ENCODE assay signal across 8 mouse cellular contexts in the genomic region with DNA sequence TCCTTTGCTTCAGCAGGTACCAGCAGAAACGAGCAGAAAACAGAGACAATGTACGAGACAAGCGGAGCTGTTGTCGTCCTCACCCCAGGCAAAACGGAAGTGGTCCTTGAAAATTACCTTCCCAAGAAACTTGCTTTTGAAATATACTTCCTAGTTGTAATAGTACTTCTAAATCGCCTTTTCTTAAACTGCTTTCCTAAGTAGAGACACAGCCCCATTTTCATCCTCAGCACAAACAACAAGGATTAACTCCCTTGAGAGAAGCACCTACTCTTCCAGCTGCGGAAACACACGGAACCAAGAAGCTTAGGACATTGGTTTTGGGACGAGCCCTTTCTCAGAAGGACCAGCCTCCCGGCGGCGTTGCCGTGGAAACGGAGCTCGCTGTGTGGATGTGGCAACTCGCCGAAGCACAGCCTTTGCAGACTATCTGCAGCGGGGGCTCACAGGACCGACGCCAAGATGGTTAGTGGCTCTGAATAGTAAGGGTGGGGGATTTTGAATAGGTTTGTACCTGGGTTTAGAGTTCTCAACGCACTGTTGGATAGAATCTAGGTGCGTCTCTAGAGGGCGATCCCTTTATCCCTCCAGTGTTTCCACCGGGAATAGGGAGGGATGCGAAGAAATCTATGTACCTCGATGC. TPM values are rescaled to one million over a fixed set of nuclear protein-coding genes. Genes with fewer than 3 reads are reported as not detected.
A peak's percentile ranks its signal among the peaks of the same experiment; 100 is the strongest.
DNase-seq lines count a peak whose midpoint lies in the region; ATAC-seq and TF ChIP-seq lines count a peak whose summit lies in the region.

Gene Ttc26, plus strand, starts transcription at position 341 of the 643 bp plus-strand sequence.

- peak; percentile 67 for DNase-seq in G1E (ENCODE audit: low spot score)
- peak; percentile 81 to 89 for DNase-seq in cerebellum, adult 18-20 months
- DNase-seq in heart, postnatal 36 days = peak; percentile 85 to 89
- peak; percentile 82 to 85 for DNase-seq in layer of hippocampus, adult 2 months (ENCODE audit: low spot score in 2 of 2)
- peak; percentile 96 for DNase-seq in lung, embryonic 14.5 days
- DNase-seq in thymus, adult 2 months = peak; percentile 74

- peak within 1 kb of the TSS; percentile 73 for H3K4me3 ChIP-seq in G1E (ENCODE audit: low read depth, low read length)
- peak within 1 kb of the TSS; percentile 67 for H3K4me3 ChIP-seq in forebrain, embryonic 16.5 days (replicated peaks; ENCODE audit: low read length)
- H3K4me3 ChIP-seq in layer of hippocampus, adult 2 months = peak within 1 kb of the TSS; percentile 83
- H3K4me3 ChIP-seq in lung, embryonic 14.5 days (ENCODE audit: low read depth, low read length) = peak within 1 kb of the TSS; percentile 48
- H3K4me3 ChIP-seq in olfactory bulb, adult 2 months (ENCODE audit: insufficient read depth, low read depth, low read length) = peak within 1 kb of the TSS; percentile 65
- peak within 1 kb of the TSS; percentile 1; the same call in 1 of the 2 replicates for H3K4me3 ChIP-seq in thymus, adult 2 months (ENCODE audit: control insufficient read depth, insufficient read depth, low read length)

- H3K27ac ChIP-seq in forebrain, embryonic 16.5 days (ENCODE audit: low read length) = peak within 1 kb of the TSS; percentile 54
- H3K27ac ChIP-seq in layer of hippocampus, adult 2 months = peak within 1 kb of the TSS; percentile 90
- peak within 1 kb of the TSS; percentile 61; the same call in 1 of the 2 replicates for H3K27ac ChIP-seq in lung, embryonic 14.5 days (ENCODE audit: low read depth)
- peak within 1 kb of the TSS; percentile 47; the same call in 1 of the 2 replicates for H3K27ac ChIP-seq in olfactory bulb, adult 2 months (ENCODE audit: insufficient read depth, low read depth, low read length)
- H3K27ac ChIP-seq in thymus, adult 2 months (ENCODE audit: control insufficient read depth, insufficient read depth, low read length) = no peak within 1 kb of the TSS

- TF ChIP-seq CTCF in G1E (IDR thresholded peaks at IDR 0.05; ENCODE audit: low read depth, low read length) = no peak
- TF ChIP-seq CTCF in layer of hippocampus, adult 2 months (conservative IDR thresholded peaks at IDR 0.05) = peak; percentile 36
- no peak; the same call in 1 of the 2 replicates for TF ChIP-seq CTCF in lung, embryonic 14.5 days (IDR thresholded peaks at IDR 0.05; ENCODE audit: low read depth)
- TF ChIP-seq CTCF in olfactory bulb, adult 2 months (IDR thresholded peaks at IDR 0.05; ENCODE audit: insufficient read depth, low read depth, low read length) = no peak
- no peak for TF ChIP-seq CTCF in thymus, adult 2 months (IDR thresholded peaks at IDR 0.05; ENCODE audit: borderline replicate concordance, control insufficient read depth, extremely low read depth, insufficient read depth, low read length, poor library complexity)

- peak within 1 kb of the TSS; percentile 63 for H3K9ac ChIP-seq in forebrain, embryonic 16.5 days (replicated peaks; ENCODE audit: low read depth, low read length)
- H3K9ac ChIP-seq in lung, embryonic 14.5 days = peak within 1 kb of the TSS; percentile 74

- H3K9me3 ChIP-seq in G1E (replicated peaks) = no peaks in the 10 kb centered on the region
- H3K9me3 ChIP-seq in forebrain, embryonic 16.5 days (ENCODE audit: control insufficient read depth, low read length) = no peaks in the 10 kb centered on the region
- H3K9me3 ChIP-seq in lung, embryonic 14.5 days (ENCODE audit: low read depth, low read length) = no peaks in the 10 kb centered on the region

- peaks cover 6% of the 10 kb centered on the region for H3K36me3 ChIP-seq in G1E (replicated peaks)
- H3K36me3 ChIP-seq in forebrain, embryonic 16.5 days (ENCODE audit: control insufficient read depth, insufficient read depth) = peaks cover 7% of the 10 kb centered on the region; the same call in 1 of the 2 replicates
- peaks cover 10% of the 10 kb centered on the region; the same call in 1 of the 2 replicates for H3K36me3 ChIP-seq in lung, embryonic 14.5 days (ENCODE audit: insufficient read depth)
- H3K36me3 ChIP-seq in thymus, adult 2 months (ENCODE audit: control insufficient read depth, insufficient read depth, low read length) = no peaks in the 10 kb centered on the region

- H3K4me1 ChIP-seq in G1E (ENCODE audit: insufficient read depth, low read depth, low read length) = peaks cover 17% of the 10 kb centered on the region
- H3K4me1 ChIP-seq in forebrain, embryonic 16.5 days (replicated peaks; ENCODE audit: control insufficient read depth, insufficient read depth, low read length) = peaks cover 10% of the 10 kb centered on the region
- H3K4me1 ChIP-seq in lung, embryonic 14.5 days (ENCODE audit: insufficient read depth) = no peaks in the 10 kb centered on the region
- no peaks in the 10 kb centered on the region for H3K4me1 ChIP-seq in olfactory bulb, adult 2 months (ENCODE audit: control insufficient read depth, insufficient read depth, low read length)
- 0 out of 2 replicates have a peak, but pooled peaks cover 2% of the 10 kb centered on the region for H3K4me1 ChIP-seq in thymus, adult 2 months (replicated peaks; ENCODE audit: control insufficient read depth, insufficient read depth, low read length)

- ATAC-seq in G1E (ENCODE audit: extremely low read depth, insufficient number of reproducible peaks, low FRiP score, poor library complexity, severe bottlenecking) = peak; percentile 83
- ATAC-seq in forebrain, embryonic 16.5 days = peak; percentile 95
- peak; percentile 93 for ATAC-seq in lung, embryonic 14.5 days (ENCODE audit: insufficient read depth)

- peak within 1 kb of the TSS; percentile 70 for H3K4me2 ChIP-seq in forebrain, embryonic 16.5 days (ENCODE audit: low read length)
- peak within 1 kb of the TSS; percentile 78 for H3K4me2 ChIP-seq in lung, embryonic 14.5 days

- no peaks in the 10 kb centered on the region for H3K27me3 ChIP-seq in G1E (ENCODE audit: insufficient read depth, low read length)
- H3K27me3 ChIP-seq in forebrain, embryonic 16.5 days (replicated peaks; ENCODE audit: control insufficient read depth, insufficient read depth, low read length) = no peaks in the 10 kb centered on the region
- no peaks in the 10 kb centered on the region for H3K27me3 ChIP-seq in lung, embryonic 14.5 days (ENCODE audit: insufficient read depth, low read length)
- no peaks in the 10 kb centered on the region for H3K27me3 ChIP-seq in thymus, adult 2 months (ENCODE audit: control insufficient read depth, insufficient read depth, low read length)

- peak; percentile 45; the same call in 1 of the 2 replicates for TF ChIP-seq POLR2A in olfactory bulb, adult 2 months (IDR thresholded peaks at IDR 0.05; ENCODE audit: insufficient read depth, low read depth, low read length)
- no peak for TF ChIP-seq POLR2A in thymus, adult 2 months (IDR thresholded peaks at IDR 0.05; ENCODE audit: control insufficient read depth, extremely low read depth, insufficient read depth, low read length, poor library complexity)

- WGBS in forebrain, embryonic 16.5 days = under 1% methylated on average over 26 of the region's 26 CpGs
- under 1% methylated on average over 26 of the region's 26 CpGs for WGBS in lung, embryonic 14.5 days
- 0% methylated on average over 26 of the region's 26 CpGs for WGBS in olfactory bulb, adult 2 months
- WGBS in thymus, adult 2 months = 1% methylated on average over 26 of the region's 26 CpGs

- intact Hi-C loops in heart, postnatal 36 days (cut with DNase I) = loop anchor here (2.0 kb wide), 2 partner anchors 26 to 52 kb away; partner anchors contain the start of genes Ubn2 and Zc3hav1

RNA-seq across cellular contexts. Expression of gene Ttc26, which starts in this region (rescaled TPM):
- 6.1 and 6.5 TPM in 2 replicates for total RNA-seq in G1E (2014; fragmentation: Nextera tagmentation)
- 2.7 and 5.9 TPM in 2 replicates for total RNA-seq in G1E (2017)
- 0.31 and 0.89 TPM in 2 replicates for polyA plus RNA-seq in G1E (2012)
- 7.8 and 8.3 TPM in 2 replicates for polyA plus RNA-seq in forebrain, embryonic 16.5 days (2015; fragmentation: Nextera tagmentation; extraction: Ambion mirVana)
- 1 to 10 TPM; 1.9 to 2.0 TPM for total RNA-seq in heart, postnatal 36 days (2021)
- total RNA-seq in layer of hippocampus, adult 2 months (2021) = 10 to 100 TPM; 11.5 to 12.2 TPM
- polyA plus RNA-seq in lung, embryonic 14.5 days (2014; fragmentation: Nextera tagmentation; extraction: Ambion mirVana) = 9.0 and 9.2 TPM in 2 replicates
- not detected in 2 replicates for polyA plus RNA-seq in olfactory bulb, adult 2 months (2012; ENCODE audit: insufficient read depth, insufficient read length, low replicate concordance, missing spikeins)
- polyA plus RNA-seq in thymus, adult 2 months (2012; rRNA removed) = 0.44 and 0.62 TPM in 2 replicates

Comparison
In these comparisons a context has a peak if more than half of its experiments do, and no peak if none do; other contexts are left out.
1. Peak in DNase-seq and H3K4me3 ChIP-seq in thymus, adult 2 months; RNA of the gene not detected or under 1 TPM.
2. H3K4me3 ChIP-seq: peak in every context shown above with its lines; median percentile 83 in layer of hippocampus, adult 2 months; 73 in G1E; 67 in forebrain, embryonic 16.5 days; 65 in olfactory bulb, adult 2 months; 48 in lung, embryonic 14.5 days; 1 in thymus, adult 2 months.